Mouse (Mus musculus): ENCODE data around the gene Rab7.
A peak's percentile ranks its signal among the peaks of the same experiment; 100 is the strongest.

The Rab7 gene

GRCm38 (mm10) chr6:88044577-88045405, at the start of gene Rab7:
Gene Rab7, minus strand, starts transcription at chr6:88045270.
- peak; percentile 96 for DNase-seq (ENCODE audit: low read depth, low spot score)

GRCm38 (mm10) chr6:88088971-88089370, 43.9 kb upstream of the Rab7 start:
- DNase-seq (ENCODE audit: low read depth, low spot score), result no peak

- peak; percentile 95 for DNase-seq (ENCODE audit: low read depth, low spot score)
These were observed 39.4 kb upstream of the Rab7 start, which contains the start of gene Rpn1 for GRCm38 (mm10) chr6:88084278-88085151. Gene Rpn1, plus strand, starts transcription at chr6:88084482.

GRCm38 (mm10) chr6:88083672-88084071, 38.6 kb upstream of the Rab7 start:
- no peak for DNase-seq (ENCODE audit: low read depth, low spot score)

- no peak for DNase-seq (ENCODE audit: low read depth, low spot score)
These were observed 38.0 kb upstream of the Rab7 start for GRCm38 (mm10) chr6:88083095-88083494.

- no peak for DNase-seq (ENCODE audit: low read depth, low spot score)
These were observed 31.0 kb upstream of the Rab7 start for GRCm38 (mm10) chr6:88075960-88076517.

GRCm38 (mm10) chr6:88074752-88075554, 29.9 kb upstream of the Rab7 start:
- peak; percentile 97 for DNase-seq (ENCODE audit: low read depth, low spot score)

GRCm38 (mm10) chr6:88071216-88071615, 26.1 kb upstream of the Rab7 start:
- DNase-seq (ENCODE audit: low read depth, low spot score), result no peak

GRCm38 (mm10) chr6:88070468-88070867, 25.4 kb upstream of the Rab7 start:
- no peak for DNase-seq (ENCODE audit: low read depth, low spot score)

GRCm38 (mm10) chr6:88068739-88069138, 23.7 kb upstream of the Rab7 start:
- DNase-seq (ENCODE audit: low read depth, low spot score), result no peak

GRCm38 (mm10) chr6:88067722-88068121, 22.7 kb upstream of the Rab7 start:
- DNase-seq (ENCODE audit: low read depth, low spot score), result no peak

- no peak for DNase-seq (ENCODE audit: low read depth, low spot score)
These were observed 20.9 kb upstream of the Rab7 start for GRCm38 (mm10) chr6:88065968-88066367.

GRCm38 (mm10) chr6:88065116-88065515, 20.0 kb upstream of the Rab7 start:
- DNase-seq (ENCODE audit: low read depth, low spot score), result no peak

- no peak for DNase-seq (ENCODE audit: low read depth, low spot score)
These were observed 19.1 kb upstream of the Rab7 start for GRCm38 (mm10) chr6:88064072-88064642.

- DNase-seq (ENCODE audit: low read depth, low spot score), result no peak
These were observed 17.3 kb upstream of the Rab7 start for GRCm38 (mm10) chr6:88062398-88062797.

- DNase-seq (ENCODE audit: low read depth, low spot score), result no peak
These were observed 16.3 kb upstream of the Rab7 start for GRCm38 (mm10) chr6:88061406-88061805.

- no peak for DNase-seq (ENCODE audit: low read depth, low spot score)
These were observed 15.5 kb upstream of the Rab7 start for GRCm38 (mm10) chr6:88060602-88061001.

GRCm38 (mm10) chr6:88059903-88060302, 14.8 kb upstream of the Rab7 start:
- DNase-seq (ENCODE audit: low read depth, low spot score), result no peak

- DNase-seq (ENCODE audit: low read depth, low spot score), result no peak
These were observed 11.8 kb upstream of the Rab7 start for GRCm38 (mm10) chr6:88056866-88057265.

GRCm38 (mm10) chr6:88055663-88056062, 10.6 kb upstream of the Rab7 start:
- DNase-seq (ENCODE audit: low read depth, low spot score), result no peak

Data from mesoderm, embryonic 11.5 days (tissue).